Mouse (Mus musculus) embryonic fibroblast, embryonic 13.5 days (primary cell): Measurements from ENCODE around the gene Dnase1.
"Not testable (repeated sequence)": the region's sequence is repeated elsewhere in the genome, so short reads cannot be mapped to it uniquely, and the experiment has no call there.

Experiments
- CTCF ChIP-seq: IDR thresholded peaks from 2 replicates; pipeline ENCODE4 v1.5.1; 2011; ENCODE audit warnings: mild to moderate bottlenecking, control low read depth, low read length, moderate library complexity, borderline replicate concordance; ENCODE audit not compliant: insufficient read depth
- POLR2A ChIP-seq: IDR thresholded peaks from 2 replicates; pipeline ENCODE4 v1.6.1; 2011; ENCODE audit warnings: low read depth, mild to moderate bottlenecking, control low read depth, low read length, moderate library complexity

DNA sequence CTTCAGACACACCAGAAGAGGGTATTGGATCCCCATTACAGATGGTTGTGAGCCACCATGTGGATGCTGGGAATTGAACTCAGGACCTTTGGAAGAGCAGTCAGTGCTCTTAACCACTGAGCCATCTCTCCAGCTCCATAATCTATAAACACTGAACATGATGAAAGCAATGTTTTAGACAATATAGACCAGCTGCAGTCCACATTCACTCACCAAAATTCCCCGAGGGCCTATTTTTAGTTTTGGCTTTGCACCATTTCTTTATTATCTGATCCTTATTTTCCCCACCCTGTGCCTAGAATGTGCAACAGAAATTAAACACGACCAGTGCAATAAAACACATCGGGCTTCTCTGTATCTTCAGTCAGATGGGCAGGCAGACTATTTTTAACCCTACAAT, 43.7 kb downstream of the Dnase1 start:
- TF ChIP-seq CTCF, POLR2A: not testable (repeated sequence)
